Mouse (Mus musculus) kidney, adult 9 months (tissue): ENCODE data around the gene Slc22a6.

Source experiments
- DNase-seq: peaks from one replicate; pipeline ENCODE4 v3.0.0; 2022

Gene Slc22a6

GRCm38 (mm10) chr19:8617904-8618303, at the start of gene Slc22a6:
Gene Slc22a6 (plus strand): TSS chr19:8618039.
- peak; percentile 83 for DNase-seq

GRCm38 (mm10) chr19:8569453-8569863, 48.4 kb upstream of the Slc22a6 start:
- DNase-seq: peak; percentile 47

GRCm38 (mm10) chr19:8570341-8571040, 47.3 kb upstream of the Slc22a6 start:
- DNase-seq: peak; percentile 83

GRCm38 (mm10) chr19:8571746-8572145, 46.1 kb upstream of the Slc22a6 start:
- DNase-seq: peak; percentile 69

GRCm38 (mm10) chr19:8572485-8572884, 45.4 kb upstream of the Slc22a6 start:
- no peak for DNase-seq

- no peak for DNase-seq
Measured at GRCm38 (mm10) chr19:8577432-8577831, 40.4 kb upstream of the Slc22a6 start.

GRCm38 (mm10) chr19:8578293-8578969, 39.4 kb upstream of the Slc22a6 start:
- DNase-seq: peak; percentile 71

GRCm38 (mm10) chr19:8578970-8579342, 38.9 kb upstream of the Slc22a6 start:
- DNase-seq: no peak

GRCm38 (mm10) chr19:8585298-8585697, 32.5 kb upstream of the Slc22a6 start:
- no peak for DNase-seq

GRCm38 (mm10) chr19:8585899-8586298, 31.9 kb upstream of the Slc22a6 start:
- DNase-seq: no peak

GRCm38 (mm10) chr19:8586350-8586749, 31.5 kb upstream of the Slc22a6 start:
- no peak for DNase-seq

GRCm38 (mm10) chr19:8587315-8587714, 30.5 kb upstream of the Slc22a6 start:
- no peak for DNase-seq

- DNase-seq: no peak
Measured at GRCm38 (mm10) chr19:8590954-8591353, 26.9 kb upstream of the Slc22a6 start, which contains the start of gene Slc22a8. Gene Slc22a8 (plus strand): TSS chr19:8591254.

- no peak for DNase-seq
Measured at GRCm38 (mm10) chr19:8592155-8592554, 25.7 kb upstream of the Slc22a6 start.

- DNase-seq: peak; percentile 85
Measured at GRCm38 (mm10) chr19:8592873-8593408, 24.9 kb upstream of the Slc22a6 start.

GRCm38 (mm10) chr19:8593833-8594232, 24.0 kb upstream of the Slc22a6 start:
- DNase-seq: no peak

- DNase-seq: no peak
Measured at GRCm38 (mm10) chr19:8594518-8594917, 23.3 kb upstream of the Slc22a6 start.

- DNase-seq: no peak
Measured at GRCm38 (mm10) chr19:8597269-8597668, 20.6 kb upstream of the Slc22a6 start.

- DNase-seq: peak; percentile 85
Measured at GRCm38 (mm10) chr19:8599229-8599628, 18.6 kb upstream of the Slc22a6 start.

GRCm38 (mm10) chr19:8601922-8602321, 15.9 kb upstream of the Slc22a6 start:
- no peak for DNase-seq

- DNase-seq: no peak
Measured at GRCm38 (mm10) chr19:8602914-8603313, 14.9 kb upstream of the Slc22a6 start.

- DNase-seq: no peak
Measured at GRCm38 (mm10) chr19:8604536-8605240, 13.2 kb upstream of the Slc22a6 start.

- DNase-seq: peak; percentile 94
Measured at GRCm38 (mm10) chr19:8605241-8605558, 12.6 kb upstream of the Slc22a6 start.
